Mouse (Mus musculus) brain, embryonic 14.5 days (tissue): ENCODE data around the gene Cpm.

Experiments used
- CTCF ChIP-seq: fragments of 200-500 bp; IDR thresholded peaks from 2 replicates; pipeline ENCODE4 v1.5.1; 2012; ENCODE audit warnings: inconsistent platforms, mild to moderate bottlenecking, moderate library complexity, borderline replicate concordance; ENCODE audit not compliant: insufficient read depth, insufficient read length; ENCODE audit errors: extremely low read depth
- POLR2A ChIP-seq: fragments of 200-500 bp; IDR thresholded peaks from 2 replicates; pipeline ENCODE4 v1.6.1; 2012; ENCODE audit warnings: mild to moderate bottlenecking, inconsistent platforms, borderline replicate concordance; ENCODE audit not compliant: poor library complexity, insufficient read depth, insufficient read length, severe bottlenecking; ENCODE audit errors: extremely low read depth

DNA sequence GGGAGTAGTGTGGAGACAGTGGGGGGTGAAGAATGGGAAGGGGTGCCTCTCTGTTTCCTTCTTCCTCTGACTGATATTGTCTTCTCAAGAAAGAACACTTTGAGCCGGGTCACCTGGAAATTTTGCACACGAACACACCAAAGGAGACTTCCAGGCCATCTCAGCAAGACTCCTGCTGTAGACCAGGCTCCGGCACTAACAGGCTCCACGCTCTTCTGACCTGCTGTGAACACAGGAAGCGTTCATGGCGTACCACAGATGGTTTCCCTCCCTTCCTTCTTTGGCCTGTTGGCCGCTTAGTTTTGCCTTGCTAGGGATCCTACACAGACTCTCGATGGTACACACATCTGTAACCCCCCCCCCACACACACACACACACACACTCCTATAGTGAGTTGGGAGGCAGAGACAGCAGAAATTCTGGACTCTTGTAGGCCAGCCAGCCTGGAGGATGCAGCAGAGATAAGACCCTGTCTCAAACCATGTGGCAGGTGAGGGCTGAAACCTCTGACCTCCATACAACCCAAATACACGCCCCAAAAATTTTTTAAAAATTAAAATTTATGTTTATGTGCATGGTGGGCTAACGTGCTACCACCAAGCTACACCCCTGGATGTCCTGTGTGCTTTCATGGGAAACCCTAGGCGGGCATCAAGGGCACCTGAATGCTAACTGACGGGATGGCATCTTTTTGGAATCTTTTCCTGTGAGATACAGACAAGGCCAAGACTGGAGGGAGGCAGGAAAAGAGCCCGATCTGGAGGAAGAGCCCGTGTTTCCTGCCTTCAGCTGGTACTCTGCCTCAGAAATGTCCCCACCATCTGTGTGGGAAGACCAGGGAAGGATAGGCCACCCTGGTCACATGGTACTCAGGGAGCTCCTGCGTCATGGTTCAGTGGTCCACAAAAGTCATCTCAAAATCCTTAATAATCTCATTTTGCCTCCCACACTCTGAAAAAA, 23.7 kb upstream of the Cpm start:
- no peak for TF ChIP-seq POLR2A
- TF ChIP-seq CTCF, result no peak
